Mouse (Mus musculus) hematopoietic stem cell, adult 5-6 weeks (primary cell): Measurements from ENCODE around the gene Ankib1. TPM values are rescaled to one million over a fixed set of nuclear protein-coding genes. Genes with fewer than 3 reads are reported as not detected.
"Not testable (repeated sequence)": the region's sequence is repeated elsewhere in the genome, so short reads cannot be mapped to it uniquely, and the experiment has no call there.

Experiments
- ATAC-seq, 2 experiments: fragments of 125-278 bp in 1 of 2; replicated peaks in 1 of 2; 2 replicates each; pipeline ENCODE4 v1.8.0; 2016 to 2017; ENCODE audit warnings: inconsistent platforms in 2 of 2, mild to moderate bottlenecking in 2 of 2, moderate number of reproducible peaks in 2 of 2, low read depth in 1 of 2, moderate TSS enrichment in 1 of 2; ENCODE audit not compliant: low FRiP score in 2 of 2, poor library complexity in 2 of 2, severe bottlenecking in 2 of 2, insufficient read depth in 1 of 2, low TSS enrichment in 1 of 2
- total RNA-seq: library from RNA; stranded (forward); fragments of 172-1452, 232-1000 nt; gene quantifications from 2 replicates; pipeline ENCODE4 v1.2.3, GENCODE M21; 2017

The Ankib1 gene
- 59.0 and 79.3 TPM in 2 replicates for total RNA-seq

DNA sequence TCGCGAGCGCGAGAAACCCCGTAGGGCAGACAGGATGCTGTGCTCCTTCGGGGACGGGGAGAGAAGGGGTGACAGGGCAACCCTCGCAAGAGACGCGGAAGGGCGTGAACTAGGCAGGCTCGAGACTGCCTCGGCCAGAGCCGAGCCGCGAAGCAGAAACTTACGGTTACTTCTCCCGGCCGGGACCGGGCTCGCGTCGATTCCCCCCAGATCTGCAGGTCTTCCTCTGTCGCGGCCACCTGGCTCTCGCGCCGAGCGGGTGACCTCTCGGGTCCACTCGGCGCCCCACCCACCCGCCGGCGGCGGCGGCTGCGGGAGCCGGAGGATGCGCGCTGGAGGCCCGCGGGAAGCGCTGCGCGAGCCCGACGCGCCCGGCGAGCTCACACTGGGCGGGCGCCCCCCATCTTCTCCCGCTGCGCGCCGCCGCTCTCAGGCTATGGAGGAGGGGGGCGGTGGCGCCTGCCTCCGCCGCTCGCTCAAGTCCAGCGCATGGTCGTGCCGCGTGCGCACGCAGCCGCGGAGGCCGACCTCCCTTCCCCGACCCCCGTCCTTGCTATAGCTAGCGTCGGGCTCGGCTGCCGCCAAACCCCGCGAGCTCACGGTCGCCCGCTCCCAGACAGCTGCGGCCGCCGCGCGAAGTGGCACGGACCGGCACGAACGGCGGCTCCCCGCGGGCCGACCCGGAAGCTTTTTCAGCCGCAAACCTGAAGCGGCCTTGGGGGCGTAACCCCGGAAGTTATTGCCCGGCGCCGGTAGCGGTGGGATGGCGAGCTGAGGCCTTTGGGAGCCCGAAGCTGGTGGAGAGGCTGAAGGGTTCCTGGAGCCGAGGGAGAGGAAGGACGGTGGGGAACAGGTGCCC lies at the start of gene Ankib1, which contains the start of gene Krit1:
Gene Ankib1 (minus strand): TSS at position 493 of the 859 bp plus-strand sequence.
Gene Krit1 (plus strand): TSS at position 752 of the 859 bp plus-strand sequence.
- peak; percentile 88 for ATAC-seq

DNA sequence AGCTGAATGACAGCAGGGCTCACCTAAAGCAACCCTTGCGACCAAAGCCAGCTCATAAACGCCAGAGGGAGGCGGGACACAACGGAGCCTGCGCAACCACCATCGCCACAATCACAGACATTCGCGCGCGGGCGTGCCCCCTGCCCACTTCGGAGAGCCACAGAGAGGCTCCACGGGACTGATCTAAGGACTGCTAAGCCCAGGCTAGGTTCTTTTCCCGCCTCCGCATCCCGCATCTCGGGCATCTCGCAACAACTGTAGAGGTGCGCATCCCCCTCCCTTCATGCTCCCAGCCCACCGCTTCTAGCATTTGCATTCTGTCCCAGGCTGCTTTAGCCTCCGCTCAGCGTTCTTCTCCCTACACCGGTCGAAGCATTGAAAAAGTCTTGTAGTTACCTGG lies 42.3 kb upstream of the Ankib1 start, which contains the start of gene Lrrd1:
Gene Lrrd1 (plus strand): TSS at position 148 of the 400 bp plus-strand sequence.
- no peak for ATAC-seq

DNA sequence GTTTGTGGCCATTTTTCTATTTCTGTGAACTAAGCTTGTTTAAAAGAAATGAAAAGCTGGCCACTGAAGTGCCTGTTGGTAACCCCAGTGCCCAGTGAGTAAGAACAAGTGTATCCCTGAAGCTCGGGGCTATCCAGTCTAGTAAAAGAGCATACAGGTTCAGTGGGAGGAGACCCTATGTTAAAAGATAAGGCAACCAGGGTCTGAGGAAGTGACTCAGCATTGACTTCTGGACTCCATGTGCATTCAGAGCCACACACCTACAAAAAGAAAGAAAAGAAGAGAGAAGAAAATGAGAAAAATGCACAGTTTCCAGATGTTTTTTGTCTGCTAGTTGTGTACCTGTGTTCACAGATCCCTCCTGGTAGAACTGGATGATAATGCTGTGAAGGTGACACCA lies 31.4 kb upstream of the Ankib1 start:
- no peak for ATAC-seq

DNA sequence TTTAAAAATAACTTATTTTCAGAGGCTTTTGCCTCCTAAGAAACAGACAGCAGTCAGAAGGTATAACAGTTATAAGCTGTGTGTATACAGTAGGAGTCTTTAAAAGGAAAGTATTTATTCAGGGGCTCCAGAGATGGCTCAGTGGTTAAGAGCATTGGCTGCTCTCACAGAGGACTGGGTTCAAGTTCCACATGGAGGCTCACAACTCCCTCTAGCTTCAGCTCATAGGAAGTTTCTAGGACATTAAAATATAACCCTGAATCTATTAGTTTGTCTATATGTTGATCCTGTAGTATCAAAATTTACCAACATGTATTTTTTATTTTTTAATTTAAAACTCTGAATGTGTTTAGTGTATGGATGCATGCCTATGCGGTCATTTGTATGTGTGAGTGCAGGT lies 5.7 kb upstream of the Ankib1 start:
- ATAC-seq: no peak

DNA sequence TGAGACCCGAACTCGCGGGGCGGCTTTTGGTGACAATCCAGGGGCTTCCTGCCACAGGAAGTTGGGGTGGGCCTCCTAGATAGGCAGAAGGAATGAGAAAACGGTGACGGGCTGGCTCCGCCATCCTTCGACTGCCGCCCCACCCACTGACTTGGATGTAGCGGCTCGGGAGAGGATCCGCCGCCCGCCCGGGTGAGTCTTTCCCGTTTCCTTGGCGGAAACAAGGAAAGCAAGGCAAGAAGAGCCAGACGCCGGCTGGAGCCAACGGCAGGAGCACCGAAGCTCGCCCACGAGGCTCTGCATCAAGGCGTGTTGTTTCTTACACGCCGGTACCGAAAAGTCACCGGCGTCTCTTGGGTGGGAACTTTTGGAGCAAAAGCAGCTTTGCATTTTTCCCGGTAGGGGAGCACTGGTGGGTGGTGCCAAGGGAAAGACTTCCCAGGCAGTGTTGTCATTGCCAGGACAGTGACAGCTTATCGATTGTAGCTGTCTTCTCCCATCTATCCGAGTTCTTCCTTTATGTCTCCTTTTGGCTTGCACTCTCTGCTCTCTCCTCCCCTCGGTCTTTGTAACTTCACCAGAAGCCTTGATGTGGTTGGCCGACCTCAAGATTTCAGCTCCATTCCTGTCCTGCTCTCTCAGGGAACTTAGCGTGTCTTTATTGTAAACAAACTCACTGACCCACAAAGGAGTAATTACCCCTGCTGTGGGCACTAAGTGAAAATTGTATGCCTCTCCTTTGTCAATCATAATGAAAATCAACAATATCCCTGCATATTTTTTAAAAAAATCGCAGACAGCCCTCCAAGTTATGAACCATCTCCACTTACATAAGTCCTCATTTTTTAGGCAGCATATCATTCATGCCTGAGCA lies 804 bp upstream of the Ankib1 start:
- peak; percentile 50 to 73; a peak in 3 of 4 replicates for ATAC-seq

DNA sequence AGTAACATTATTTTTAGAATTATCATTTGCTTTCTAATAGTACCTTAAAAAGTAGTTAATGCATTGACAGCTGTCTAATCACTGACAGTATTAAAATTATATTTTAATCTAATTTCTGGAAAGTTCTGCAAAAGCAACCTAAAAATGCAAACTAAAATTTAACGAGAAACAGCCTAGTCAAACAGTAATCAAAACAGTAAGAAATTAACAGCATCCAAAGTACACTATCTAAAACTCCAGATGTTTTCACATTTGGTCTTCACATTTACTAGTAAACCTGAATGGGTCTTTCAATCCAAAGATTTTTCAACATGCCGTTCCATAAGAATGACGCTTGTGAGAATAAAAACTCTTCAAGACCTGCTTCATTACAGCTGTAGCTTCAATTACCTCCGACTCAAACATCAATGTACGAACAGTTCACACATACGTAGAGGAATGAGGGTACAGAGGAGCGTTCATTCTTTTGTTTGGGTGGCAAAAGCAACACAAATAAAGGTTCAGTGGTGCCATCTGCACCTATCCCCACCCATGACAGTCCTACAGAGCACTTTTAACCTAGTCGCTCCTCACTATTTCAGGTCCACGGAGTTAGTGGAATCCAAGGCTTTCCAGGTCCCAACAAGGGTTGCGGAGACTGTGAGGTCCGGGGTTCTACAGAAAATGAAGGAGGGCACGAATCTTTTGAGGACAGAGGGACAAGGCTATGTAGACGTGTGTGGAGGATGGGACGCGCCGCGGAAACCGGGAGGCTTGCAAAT lies 873 bp downstream of the Ankib1 start:
- ATAC-seq: 0 out of 4 replicates have a peak, but pooled peaks of 1 of the 2 experiments have one; percentile 14

DNA sequence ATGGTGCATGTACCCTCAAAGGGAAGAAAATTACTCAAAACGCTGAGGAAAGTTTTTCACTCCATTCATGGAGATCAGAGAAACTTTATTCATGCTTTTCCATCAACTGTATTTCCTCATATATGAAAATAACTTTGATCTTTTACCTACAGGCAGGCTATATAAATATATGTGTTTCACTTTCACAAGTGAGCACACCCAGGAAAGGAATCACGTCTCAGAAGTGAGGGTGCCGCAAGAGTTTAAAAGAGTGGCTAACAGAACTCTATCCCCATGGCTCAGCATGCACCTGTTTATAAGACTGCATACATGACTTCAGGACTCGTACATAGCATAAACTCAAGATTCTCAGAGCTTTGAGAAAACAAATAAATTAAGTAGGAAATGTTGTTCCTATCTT lies 1.8 kb downstream of the Ankib1 start:
- no peak for ATAC-seq

DNA sequence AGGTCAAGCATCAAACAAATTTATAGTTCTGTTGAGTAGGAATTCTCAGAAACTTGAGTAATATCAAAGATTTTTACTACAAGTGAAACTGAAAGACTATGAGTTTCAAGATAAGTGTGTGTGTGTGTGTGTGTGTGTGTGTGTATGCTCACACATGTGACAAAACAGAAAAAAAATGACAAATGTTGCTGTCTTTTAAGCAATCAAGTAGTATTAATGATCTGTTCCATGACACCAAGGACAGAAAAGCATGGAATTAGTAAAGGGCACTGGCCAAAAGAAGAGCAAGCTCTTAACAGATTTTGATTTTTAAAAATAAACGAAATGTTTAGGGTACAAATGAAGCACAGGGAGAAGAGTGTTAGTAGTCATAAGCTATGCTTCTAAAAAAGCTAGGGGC lies 2.7 kb downstream of the Ankib1 start:
- no peak for ATAC-seq

DNA sequence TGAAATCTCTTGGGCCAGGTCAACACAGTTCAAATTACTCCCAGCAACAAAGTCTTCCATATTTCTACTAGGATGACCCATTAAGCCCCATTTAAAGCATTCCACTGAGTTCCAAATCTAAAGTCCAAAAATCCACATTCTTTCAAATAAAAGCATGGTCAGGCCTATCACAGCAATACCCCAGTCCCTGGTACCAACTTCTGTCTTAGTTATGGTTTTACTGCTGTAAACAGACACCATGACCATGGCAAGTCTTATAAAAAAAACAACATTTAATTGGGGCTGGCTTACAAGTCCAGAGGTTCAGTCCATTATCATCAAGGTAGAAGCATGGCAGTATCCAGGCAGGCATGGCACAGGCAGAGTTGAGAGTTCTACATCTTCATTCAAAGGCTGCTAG lies 4.1 kb downstream of the Ankib1 start:
- ATAC-seq: not testable (repeated sequence)

DNA sequence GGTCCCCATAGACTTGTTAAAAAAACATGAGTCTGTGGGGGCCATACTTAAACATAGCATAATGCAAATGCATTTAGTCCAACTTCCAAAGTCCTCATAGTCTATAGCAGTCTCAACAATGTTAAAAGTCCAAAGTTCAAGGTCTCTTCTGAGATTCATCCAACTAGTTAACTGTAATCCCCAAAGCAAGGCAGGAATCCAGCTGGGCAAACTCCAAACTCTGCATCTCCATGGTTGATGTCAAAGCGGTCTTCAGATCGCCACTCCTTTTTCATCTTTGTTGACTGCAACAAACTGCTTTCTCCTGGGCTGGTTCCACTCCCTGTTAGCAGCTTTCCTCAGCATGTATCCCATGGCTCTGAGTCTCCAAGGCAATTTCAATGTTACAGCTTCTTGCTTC lies 5.6 kb downstream of the Ankib1 start:
- ATAC-seq: not testable (repeated sequence)

DNA sequence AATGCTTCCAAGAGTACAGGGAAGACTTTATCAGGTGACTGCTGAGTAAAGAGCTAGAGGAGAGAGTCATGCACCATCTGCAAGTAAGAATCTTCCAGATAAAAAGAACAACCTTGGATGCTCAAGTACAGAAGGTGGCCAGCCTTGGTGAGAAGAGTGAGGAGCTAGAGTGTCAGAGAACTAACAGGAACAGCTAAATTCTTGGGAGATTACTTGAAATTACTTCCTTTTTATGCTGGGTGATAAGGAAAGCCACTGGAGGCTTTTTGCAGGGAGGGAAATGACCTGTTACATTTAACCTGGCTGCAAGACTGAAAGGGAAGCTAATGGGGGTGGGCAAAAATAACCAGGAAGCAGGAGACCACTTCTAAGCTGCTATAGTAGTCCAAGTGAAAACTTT lies 11.7 kb downstream of the Ankib1 start:
- ATAC-seq: peak in 1 of 2 experiments; percentile 14; a peak in 1 of 4 replicates

DNA sequence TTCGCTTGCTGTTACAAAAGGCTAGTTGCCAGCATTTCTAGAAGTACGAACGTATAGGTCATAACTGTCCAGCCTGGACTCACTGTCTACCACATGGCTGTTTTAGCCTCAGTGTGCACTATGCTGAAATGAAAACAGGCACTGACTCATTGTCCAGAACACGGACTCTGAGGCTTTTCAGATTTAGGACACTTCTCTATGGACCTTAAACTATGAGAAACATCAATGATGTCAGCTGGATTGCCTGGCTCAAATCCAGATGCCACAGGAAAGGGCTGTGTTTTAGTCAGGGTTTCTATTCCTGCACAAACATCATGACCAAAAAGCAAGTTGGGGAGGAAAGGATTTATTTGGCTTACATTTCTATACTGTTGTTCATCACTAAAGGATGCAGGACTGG lies 15.2 kb downstream of the Ankib1 start:
- no peak for ATAC-seq

DNA sequence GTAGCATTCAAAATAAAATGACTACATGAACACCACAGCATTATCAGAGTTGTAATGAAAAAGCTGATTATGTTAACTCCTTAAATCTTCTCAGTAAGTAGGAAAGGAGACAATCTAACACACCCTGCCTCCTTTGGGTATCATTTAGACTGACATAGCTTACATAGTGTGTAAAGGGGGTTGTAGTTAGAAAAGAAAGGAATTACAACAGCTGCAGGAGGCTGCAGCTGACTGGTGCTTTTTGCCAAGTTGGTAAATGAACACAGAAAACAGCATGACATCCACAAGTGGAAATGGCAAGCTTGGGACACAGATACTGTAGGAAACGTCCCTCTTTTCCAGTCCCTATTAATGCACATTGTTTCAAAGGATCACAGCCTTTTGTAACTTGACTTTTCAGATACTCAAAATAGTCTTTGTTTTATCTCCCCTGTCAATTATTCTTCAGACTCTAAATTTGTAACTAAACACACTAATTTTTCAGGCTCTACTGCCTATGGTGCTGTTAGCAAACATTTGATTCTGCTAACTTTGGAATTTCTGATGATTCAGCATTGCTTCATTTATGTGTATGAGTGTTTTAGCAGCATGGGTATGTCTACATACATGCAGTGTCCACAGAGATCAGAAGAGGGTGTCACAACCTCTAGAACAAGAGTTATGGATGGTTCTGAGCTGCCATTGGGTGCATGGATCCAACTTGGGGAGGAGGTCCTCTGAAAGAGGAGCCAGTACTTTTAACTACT lies 17.8 kb downstream of the Ankib1 start:
- ATAC-seq: no peak

DNA sequence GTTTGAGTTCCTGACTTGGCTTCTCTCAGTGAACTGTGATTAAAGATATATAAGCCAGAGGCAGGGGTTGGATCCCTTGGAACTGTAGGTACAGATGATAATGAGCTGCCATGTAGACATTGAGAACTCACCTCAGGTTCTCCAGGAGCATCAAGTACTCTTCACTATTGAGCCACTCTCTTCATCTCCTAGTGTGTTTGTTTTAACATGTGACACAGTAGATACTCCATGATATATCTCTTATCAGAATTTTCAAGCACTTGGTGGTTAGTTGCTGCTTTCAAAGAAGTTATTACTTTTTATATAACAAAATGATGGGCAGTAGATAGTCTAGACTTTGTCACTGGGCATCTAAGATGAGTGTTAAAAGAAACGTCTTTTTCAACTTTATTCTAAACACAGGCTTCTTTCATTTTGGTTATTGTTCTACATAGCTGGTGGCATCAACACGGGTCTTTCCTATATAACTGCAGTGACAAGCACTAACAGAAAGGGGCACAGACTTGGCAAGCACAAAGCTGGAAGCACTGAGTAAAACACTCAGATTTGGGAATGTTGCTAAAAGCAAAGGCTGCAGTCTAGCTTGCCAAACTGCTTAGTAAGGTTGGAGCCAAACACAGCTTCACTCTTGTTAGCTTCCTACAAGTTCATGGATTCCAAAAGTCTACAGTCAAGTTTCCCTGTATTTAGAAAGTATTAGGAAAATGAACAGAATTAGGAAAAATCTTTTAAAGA lies 18.6 kb downstream of the Ankib1 start:
- no peak for ATAC-seq

DNA sequence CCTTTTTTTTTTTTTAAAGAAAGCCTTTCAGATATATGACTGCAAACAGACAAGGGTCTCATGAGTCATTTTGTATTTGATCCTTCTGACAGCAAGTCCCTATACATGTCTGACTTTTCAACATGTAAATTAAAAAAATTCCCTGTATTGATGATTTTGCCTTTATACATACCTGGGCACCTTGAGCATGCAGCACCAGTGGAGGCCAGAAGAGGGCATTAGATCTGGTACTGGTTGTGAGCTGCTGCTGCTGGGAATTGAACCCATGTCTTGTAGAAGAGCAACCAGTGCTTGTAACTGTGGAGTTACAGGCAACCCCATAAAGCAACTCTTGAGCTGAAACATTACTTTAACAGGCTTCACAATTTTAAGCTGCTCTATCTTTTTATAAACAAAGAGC lies 20.1 kb downstream of the Ankib1 start:
- no peak for ATAC-seq

DNA sequence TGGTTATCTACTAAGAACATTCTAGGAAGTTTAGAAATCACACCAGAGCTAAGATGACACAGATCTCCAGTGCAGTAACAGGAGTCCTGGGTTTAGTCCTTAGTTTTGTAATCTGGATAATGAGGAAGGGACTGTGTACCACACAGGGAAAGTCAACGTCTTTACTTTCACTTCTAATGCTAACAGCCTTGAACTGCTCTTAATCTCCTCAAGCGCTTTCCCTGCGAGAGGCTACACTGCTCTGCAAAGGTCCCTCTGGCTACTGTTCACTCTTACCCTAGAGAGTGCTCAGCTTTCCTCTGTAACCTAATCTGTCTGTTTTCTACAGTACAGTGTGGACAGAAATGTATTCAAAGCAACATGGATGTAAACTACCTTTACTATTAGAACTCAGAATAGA lies 30.7 kb downstream of the Ankib1 start:
- peak; percentile 75 to 97 for ATAC-seq
